Mouse (Mus musculus) testis, adult 2 months (tissue): ENCODE results near the gene Nppc. TPM values are rescaled to one million over a fixed set of nuclear protein-coding genes. Genes with fewer than 3 reads are reported as not detected.

Experiments used
- H3K27ac ChIP-seq: fragments of 200-500 bp; 2 replicates; pipeline ENCODE4 v1.5.1; 2012; ENCODE audit warnings: low read depth, low read length; ENCODE audit not compliant: control insufficient read depth, insufficient read depth
- H3K27me3 ChIP-seq: fragments of 200-500 bp; 2 replicates; pipeline ENCODE4 v1.6.1; 2012; ENCODE audit warnings: mild to moderate bottlenecking, low read length, moderate library complexity; ENCODE audit not compliant: control insufficient read depth, insufficient read depth
- H3K36me3 ChIP-seq: fragments of 200-500 bp; 2 replicates; pipeline ENCODE4 v1.6.1; 2012; ENCODE audit warnings: mild to moderate bottlenecking, low read length; ENCODE audit not compliant: control insufficient read depth, insufficient read depth
- H3K4me1 ChIP-seq: fragments of 200-500 bp; 2 replicates; pipeline ENCODE4 v1.6.1; 2012; ENCODE audit warnings: low read length; ENCODE audit not compliant: control insufficient read depth, insufficient read depth
- H3K4me3 ChIP-seq: fragments of 200-500 bp; 2 replicates; pipeline ENCODE4 v1.5.1; 2012; ENCODE audit warnings: low read depth, mild to moderate bottlenecking, low read length, moderate library complexity, mixed read lengths; ENCODE audit not compliant: control insufficient read depth
- CTCF ChIP-seq: fragments of 200-500 bp; IDR thresholded peaks from 2 replicates; pipeline ENCODE4 v1.5.1; 2012; ENCODE audit warnings: low read depth, mild to moderate bottlenecking, inconsistent platforms, low read length, moderate library complexity; ENCODE audit not compliant: control insufficient read depth, insufficient read depth, insufficient replicate concordance
- POLR2A ChIP-seq: fragments of 200-500 bp; IDR thresholded peaks from 2 replicates; pipeline ENCODE4 v1.6.1; 2012; ENCODE audit warnings: low read depth, mild to moderate bottlenecking, inconsistent platforms, low read length, moderate library complexity; ENCODE audit not compliant: control insufficient read depth
- polyA plus RNA-seq: library from polyadenylated mRNA; depleted of rRNA; stranded (reverse); fragments of >200 nt; gene quantifications from 2 replicates; pipeline ENCODE4 v1.2.3, GENCODE M21; 2012; rRNA removed

The Nppc gene
- 0.23 and 0.26 TPM in 2 replicates for polyA plus RNA-seq

DNA sequence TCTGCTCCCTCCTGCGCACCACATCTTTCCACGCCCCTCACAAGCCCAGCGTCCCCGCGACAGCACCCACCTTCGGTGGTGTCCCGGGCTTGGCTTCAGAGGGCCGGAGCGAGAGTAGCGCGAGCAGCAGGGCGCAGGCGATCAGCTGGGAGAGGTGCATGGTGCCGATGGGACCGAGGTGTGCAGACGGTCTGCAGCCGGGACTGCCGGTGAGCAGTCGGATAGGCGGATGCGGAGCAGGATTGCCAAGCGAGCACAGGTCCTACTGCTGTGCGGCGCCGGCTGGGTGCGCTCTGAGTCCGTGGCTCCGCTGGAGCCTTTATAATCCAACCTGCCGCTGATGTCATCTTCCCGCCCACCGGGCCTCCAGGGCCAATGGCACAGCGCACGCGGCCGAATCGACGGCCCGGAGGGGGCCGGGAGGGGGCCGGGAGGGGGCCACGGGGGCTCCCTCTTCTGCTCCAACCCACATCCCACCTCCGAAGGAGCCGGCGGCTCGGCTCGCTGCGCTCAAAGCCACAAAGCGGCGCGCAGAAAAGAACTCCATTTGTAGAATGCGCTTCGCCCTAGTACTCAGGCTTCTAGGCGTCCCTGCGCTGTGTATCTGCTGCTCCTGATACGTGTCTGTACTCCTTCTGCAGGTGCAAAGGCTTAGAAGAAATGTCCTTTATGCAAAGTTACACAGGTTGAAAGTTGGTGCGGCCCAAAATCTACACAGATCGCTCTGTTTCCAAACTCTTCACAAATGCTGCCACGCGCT is at the start of gene Nppc:
Gene Nppc, minus strand, starts transcription at position 293 of the 760 bp plus-strand sequence.
- no peaks in the 10 kb centered on the region for H3K36me3 ChIP-seq
- no peaks in the 10 kb centered on the region for H3K27me3 ChIP-seq
- peaks cover 17% of the 10 kb centered on the region for H3K4me1 ChIP-seq
- H3K4me3 ChIP-seq, result peak within 1 kb of the TSS; percentile 62
- no peak within 1 kb of the TSS for H3K27ac ChIP-seq
- TF ChIP-seq CTCF (no peak), POLR2A (no peak)

DNA sequence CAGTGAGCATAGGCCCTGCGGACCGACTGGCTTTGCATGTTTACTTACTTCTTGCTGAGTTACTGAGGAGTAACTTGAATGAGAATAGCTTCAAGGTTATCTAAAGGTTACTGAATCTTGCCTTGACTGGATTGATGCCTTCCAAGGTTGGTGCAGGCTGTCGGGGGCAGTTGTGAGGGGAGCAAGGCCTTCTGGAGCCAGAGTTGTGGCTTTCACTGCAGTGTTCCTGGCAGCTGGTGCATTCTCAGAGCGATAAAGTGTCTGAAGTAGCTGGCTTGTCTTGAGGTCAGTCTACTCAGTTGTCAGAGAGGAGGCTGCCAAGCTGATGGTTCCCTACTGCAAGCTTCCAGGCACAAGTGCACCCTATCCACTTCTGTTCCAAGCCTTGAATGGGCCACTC is 49.0 kb upstream of the Nppc start:
- Histone ChIP-seq H3K4me1 (no peaks in the 10 kb centered on the region), H3K27me3 (no peaks in the 10 kb centered on the region), H3K27ac (no peak overlapping the region), H3K36me3 (no peaks in the 10 kb centered on the region), H3K4me3 (no peak overlapping the region)
- no peak for TF ChIP-seq CTCF
- TF ChIP-seq POLR2A, result no peak

DNA sequence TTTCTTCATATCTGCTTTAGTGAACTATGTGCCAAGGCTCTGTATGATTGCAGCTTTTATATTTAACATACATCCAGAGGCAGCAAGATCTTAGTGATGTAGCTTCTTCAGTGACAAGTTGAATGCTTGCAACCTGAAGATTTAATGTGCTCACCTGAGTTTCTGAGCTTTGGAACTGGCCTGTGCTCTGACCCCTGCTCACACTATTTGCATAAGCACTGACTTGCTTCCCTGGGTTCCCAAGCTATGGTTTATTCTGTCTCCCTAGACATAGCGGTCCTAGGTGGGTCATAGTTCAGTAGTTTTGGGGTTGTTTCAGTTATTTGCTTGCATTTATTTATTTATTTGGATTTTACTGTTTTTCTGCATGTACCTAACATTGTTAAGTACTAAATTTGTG is 47.8 kb upstream of the Nppc start:
- TF ChIP-seq POLR2A, result no peak
- no peak for TF ChIP-seq CTCF
- Histone ChIP-seq H3K36me3 (no peaks in the 10 kb centered on the region), H3K27ac (no peak overlapping the region), H3K4me3 (no peak overlapping the region), H3K4me1 (no peaks in the 10 kb centered on the region), H3K27me3 (no peaks in the 10 kb centered on the region)

DNA sequence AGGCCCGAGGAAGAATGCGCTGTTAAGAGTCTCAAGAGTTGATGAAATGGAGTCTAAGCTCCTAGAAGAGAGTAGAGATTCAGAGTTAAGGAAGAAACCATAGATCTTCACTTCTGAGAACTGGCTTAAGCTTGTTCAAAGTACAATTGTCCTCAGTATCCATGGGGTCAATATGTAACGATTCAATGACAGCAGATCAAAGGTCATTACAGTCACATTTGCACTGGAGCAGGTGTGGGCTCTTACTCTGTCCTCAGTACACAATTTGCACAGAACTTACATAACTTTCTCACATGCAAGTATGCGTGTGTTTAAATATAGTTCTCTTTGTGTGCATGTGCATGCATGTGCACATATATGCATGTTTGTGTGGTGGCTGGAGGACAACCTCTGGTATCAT is 42.7 kb upstream of the Nppc start:
- TF ChIP-seq CTCF (no peak), POLR2A (no peak)
- no peaks in the 10 kb centered on the region for H3K36me3 ChIP-seq
- no peak overlapping the region for H3K27ac ChIP-seq
- H3K4me3 ChIP-seq, result no peak overlapping the region
- no peaks in the 10 kb centered on the region for H3K4me1 ChIP-seq
- H3K27me3 ChIP-seq, result no peaks in the 10 kb centered on the region

DNA sequence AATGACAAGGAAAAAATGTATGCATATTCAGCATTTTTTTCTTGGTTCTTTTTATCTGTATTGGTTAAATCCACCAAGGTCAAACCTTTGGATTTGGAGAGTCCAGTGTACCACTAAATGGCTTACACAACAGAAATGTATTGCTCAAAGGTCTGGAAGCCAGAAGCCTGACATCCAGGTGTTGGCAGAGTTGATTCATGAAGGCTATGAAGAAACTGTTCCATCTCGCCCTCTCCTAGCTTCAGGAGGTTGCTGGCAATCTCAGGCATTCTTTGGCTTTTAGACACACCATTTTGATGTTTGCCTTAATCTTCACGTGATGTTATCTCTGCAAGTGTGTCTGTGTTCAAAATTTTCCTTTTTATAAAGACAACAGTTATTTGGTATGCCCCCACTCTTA is 41.7 kb upstream of the Nppc start:
- Histone ChIP-seq H3K36me3 (no peaks in the 10 kb centered on the region), H3K4me1 (no peaks in the 10 kb centered on the region), H3K4me3 (no peak overlapping the region), H3K27me3 (no peaks in the 10 kb centered on the region), H3K27ac (no peak overlapping the region)
- no peak for TF ChIP-seq POLR2A
- TF ChIP-seq CTCF, result no peak

DNA sequence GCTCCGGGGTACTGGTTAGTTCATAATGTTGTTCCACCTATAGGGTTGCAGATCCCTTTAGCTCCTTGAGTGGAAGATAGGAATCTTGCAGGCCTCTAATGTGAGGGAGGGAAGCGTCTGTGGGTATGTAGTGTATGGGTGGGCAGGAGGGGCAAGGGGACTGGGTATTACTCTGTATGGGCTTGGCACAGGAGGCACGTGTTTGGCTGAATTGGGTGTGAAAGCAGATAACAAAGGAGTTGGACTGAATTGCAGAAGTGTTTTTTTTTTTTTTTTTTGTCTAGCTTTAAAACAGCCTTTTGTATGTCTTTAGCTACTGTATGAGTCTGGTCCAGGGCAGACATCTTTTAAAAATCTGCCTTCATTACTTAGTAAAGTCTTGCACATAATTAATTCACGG is 39.2 kb upstream of the Nppc start:
- TF ChIP-seq CTCF (no peak), POLR2A (no peak)
- H3K4me3 ChIP-seq, result no peak overlapping the region
- no peaks in the 10 kb centered on the region for H3K4me1 ChIP-seq
- no peak overlapping the region for H3K27ac ChIP-seq
- H3K27me3 ChIP-seq, result no peaks in the 10 kb centered on the region
- no peaks in the 10 kb centered on the region for H3K36me3 ChIP-seq

DNA sequence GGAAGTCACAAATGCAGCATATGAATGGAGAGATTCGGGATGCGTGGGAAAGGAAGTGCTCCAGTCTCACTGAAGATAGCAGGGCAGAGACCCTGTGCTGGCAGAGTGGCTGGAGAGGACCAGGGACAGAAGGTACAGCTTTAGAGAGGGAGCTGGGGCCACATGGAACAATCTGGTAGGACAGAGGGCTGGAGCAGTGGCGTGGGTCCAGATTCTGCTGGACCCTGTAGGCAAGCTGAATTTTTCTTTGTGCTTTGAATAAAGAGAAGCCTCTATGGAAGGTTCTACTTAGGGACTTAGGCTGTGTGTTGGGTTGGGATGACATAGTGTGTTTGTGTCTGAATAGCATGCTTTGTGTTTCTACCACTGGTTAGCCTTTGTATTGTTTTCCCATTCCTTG is 35.1 kb upstream of the Nppc start:
- Histone ChIP-seq H3K36me3 (no peaks in the 10 kb centered on the region), H3K4me3 (no peak overlapping the region), H3K27ac (no peak overlapping the region), H3K4me1 (peaks cover 5% of the 10 kb centered on the region), H3K27me3 (no peaks in the 10 kb centered on the region)
- TF ChIP-seq CTCF (no peak), POLR2A (no peak)

DNA sequence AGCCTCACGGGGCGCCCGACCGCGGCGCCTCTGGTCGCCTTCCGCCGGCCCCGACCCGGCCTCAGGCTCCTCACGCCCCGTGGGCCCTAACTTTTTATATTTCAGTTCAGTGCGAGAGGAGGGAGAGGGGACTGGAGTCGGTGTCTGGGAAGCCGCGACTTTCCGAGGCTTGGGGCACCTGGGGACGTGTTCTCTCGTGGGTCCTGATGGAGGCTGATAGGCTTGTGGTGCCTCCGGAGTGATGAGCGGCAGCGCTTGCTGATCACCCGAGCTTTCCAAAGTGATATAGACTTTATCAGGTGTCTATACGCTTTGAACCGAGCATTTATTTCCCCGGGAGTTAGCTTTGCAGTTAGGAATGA is 33.6 kb upstream of the Nppc start:
- H3K27me3 ChIP-seq, result no peaks in the 10 kb centered on the region
- H3K27ac ChIP-seq, result peak overlapping the region; percentile 84
- H3K4me1 ChIP-seq, result peaks cover 5% of the 10 kb centered on the region
- TF ChIP-seq CTCF (no peak), POLR2A (no peak)
- H3K4me3 ChIP-seq, result peak overlapping the region; percentile 93
- H3K36me3 ChIP-seq, result no peaks in the 10 kb centered on the region
